Mouse (Mus musculus) embryonic facial prominence, embryonic 12.5 days (tissue): Measurements from ENCODE around the gene Tma7. TPM values are rescaled to one million over a fixed set of nuclear protein-coding genes. Genes with fewer than 3 reads are reported as not detected.

Experiments
- ATAC-seq: fragments of 200-750 bp; cut with Nextera tagmentation; 2 replicates; pipeline ENCODE4 v1.8.0; 2017; ENCODE audit not compliant: insufficient number of reproducible peaks, insufficient read depth, low FRiP score, low TSS enrichment
- H3K27ac ChIP-seq: fragments of 300-500 bp; sonication (generic); 2 replicates; pipeline ENCODE4 v1.5.1; 2016; ENCODE audit warnings: mild to moderate bottlenecking
- H3K27me3 ChIP-seq: fragments of 300-500 bp; sonication (generic); 2 replicates; pipeline ENCODE4 v1.6.1; 2016; ENCODE audit warnings: mild to moderate bottlenecking, moderate library complexity
- H3K36me3 ChIP-seq: fragments of 300-500 bp; sonication (generic); 2 replicates; pipeline ENCODE4 v1.6.1; 2016; ENCODE audit warnings: mild to moderate bottlenecking
- H3K4me1 ChIP-seq: fragments of 300-500 bp; sonication (generic); 2 replicates; pipeline ENCODE4 v1.6.1; 2016
- H3K4me2 ChIP-seq: fragments of 300-500 bp; sonication (generic); replicated peaks from 2 replicates; pipeline ENCODE4 v1.6.1; 2016; ENCODE audit warnings: mild to moderate bottlenecking, moderate library complexity
- H3K4me3 ChIP-seq: fragments of 300-500 bp; sonication (generic); 2 replicates; pipeline ENCODE4 v1.5.1; 2016; ENCODE audit warnings: mild to moderate bottlenecking
- H3K9ac ChIP-seq: fragments of 300-500 bp; sonication (generic); 2 replicates; pipeline ENCODE4 v1.6.1; 2016; ENCODE audit warnings: mild to moderate bottlenecking, moderate library complexity
- H3K9me3 ChIP-seq: fragments of 300-500 bp; sonication (generic); 2 replicates; pipeline ENCODE4 v1.6.1; 2016; ENCODE audit warnings: mild to moderate bottlenecking, moderate library complexity
- WGBS: fragments of 180-500 bp; shearing (Covaris S2); methylation state at CpG from one replicate; pipeline ENCODE4 v1.1.7; 2016; 5-methylcytosine and 5-hydroxymethylcytosine counted together
- polyA plus RNA-seq: library from polyadenylated mRNA; unstranded; fragments of >200 nt; fragmentation: Nextera tagmentation; extraction: Ambion mirVana; gene quantifications from 2 replicates; pipeline ENCODE4 v1.2.1, GENCODE M21; 2016

Gene Tma7
- polyA plus RNA-seq, 1 experiment from 2014 or later = 757 TPM

DNA sequence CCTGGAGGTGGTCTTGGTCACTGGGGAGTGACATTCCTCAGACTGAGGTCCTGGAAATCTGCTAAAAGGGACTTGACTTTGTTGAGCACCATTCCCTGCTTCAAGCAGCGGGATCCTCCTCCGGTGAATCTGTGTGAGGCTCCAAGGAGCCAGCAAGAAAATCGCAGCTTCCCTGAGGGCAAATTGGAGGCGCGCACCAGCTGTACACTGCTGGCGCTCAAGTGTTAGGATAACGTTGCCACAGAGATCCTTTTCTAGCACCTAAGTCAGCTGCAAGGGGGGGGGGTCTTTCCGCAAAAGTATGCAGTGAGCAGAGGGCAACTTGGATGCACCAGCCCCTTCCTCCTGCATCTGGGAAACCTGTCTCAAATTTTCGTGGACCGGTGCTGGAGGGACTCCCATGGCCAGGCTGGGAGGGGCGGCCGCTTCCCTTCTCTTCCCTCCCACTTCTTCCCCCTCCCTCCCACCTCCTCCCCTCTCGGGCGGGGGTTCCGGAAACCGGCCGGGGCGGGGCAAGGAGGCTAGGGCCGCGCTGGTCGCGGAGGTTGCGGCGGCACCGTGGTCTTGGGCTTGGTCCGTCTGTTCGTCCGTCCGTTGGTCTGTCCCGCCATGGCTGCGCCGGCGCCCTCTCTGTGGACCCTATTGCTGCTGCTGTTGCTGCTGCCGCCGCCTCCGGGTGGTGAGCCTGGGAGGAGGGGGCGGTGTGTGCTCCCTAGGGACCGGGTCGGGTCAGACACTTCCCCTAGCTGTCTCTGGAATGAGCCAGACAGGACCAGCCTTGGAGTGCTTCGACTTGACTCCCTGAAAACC, 44.1 kb downstream of the Tma7 start, which contains the start of gene Shisa5:
Gene Shisa5, plus strand, starts transcription at position 480 of the 810 bp plus-strand sequence.
- no peaks in the 10 kb centered on the region for H3K27me3 ChIP-seq
- no peaks in the 10 kb centered on the region for H3K9me3 ChIP-seq
- peak within 1 kb of the TSS; percentile 63 for H3K4me3 ChIP-seq
- under 1% methylated on average over 27 of the region's 40 CpGs for WGBS
- peak within 1 kb of the TSS; percentile 61 for H3K4me2 ChIP-seq
- H3K4me1 ChIP-seq = peaks cover 24% of the 10 kb centered on the region
- peak within 1 kb of the TSS; percentile 48; the same call in 1 of the 2 replicates for H3K27ac ChIP-seq
- H3K36me3 ChIP-seq = no peaks in the 10 kb centered on the region
- peak; percentile 88 for ATAC-seq
- peak within 1 kb of the TSS; percentile 61 for H3K9ac ChIP-seq

DNA sequence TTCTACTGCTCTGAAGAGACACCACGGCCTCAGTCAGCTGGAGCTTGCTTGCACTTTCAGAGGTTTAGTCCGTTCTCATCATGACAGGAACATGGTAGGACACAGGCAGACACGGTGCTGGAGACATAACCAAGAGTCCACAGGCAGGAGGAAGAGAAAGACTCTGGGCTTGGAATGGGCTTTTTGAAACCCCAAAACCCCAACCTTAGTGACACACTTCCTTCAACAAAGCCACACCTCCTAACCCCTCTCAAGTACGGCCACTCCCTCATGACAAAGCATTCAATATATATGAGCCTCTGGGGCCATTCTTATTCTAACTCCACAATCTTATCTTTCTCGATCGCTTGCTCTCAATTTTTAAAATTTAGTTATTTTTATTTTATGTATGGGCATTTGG, 50.0 kb downstream of the Tma7 start:
- Histone ChIP-seq H3K27me3 (no peaks in the 10 kb centered on the region), H3K4me2 (no peak overlapping the region), H3K4me1 (no peaks in the 10 kb centered on the region), H3K9me3 (no peaks in the 10 kb centered on the region), H3K27ac (no peak overlapping the region), H3K9ac (no peak overlapping the region), H3K36me3 (peaks cover 9% of the 10 kb centered on the region; the same call in 1 of the 2 replicates), H3K4me3 (no peak overlapping the region)
- ATAC-seq = no peak
- WGBS = 87% methylated on average over 6 of the region's 6 CpGs

DNA sequence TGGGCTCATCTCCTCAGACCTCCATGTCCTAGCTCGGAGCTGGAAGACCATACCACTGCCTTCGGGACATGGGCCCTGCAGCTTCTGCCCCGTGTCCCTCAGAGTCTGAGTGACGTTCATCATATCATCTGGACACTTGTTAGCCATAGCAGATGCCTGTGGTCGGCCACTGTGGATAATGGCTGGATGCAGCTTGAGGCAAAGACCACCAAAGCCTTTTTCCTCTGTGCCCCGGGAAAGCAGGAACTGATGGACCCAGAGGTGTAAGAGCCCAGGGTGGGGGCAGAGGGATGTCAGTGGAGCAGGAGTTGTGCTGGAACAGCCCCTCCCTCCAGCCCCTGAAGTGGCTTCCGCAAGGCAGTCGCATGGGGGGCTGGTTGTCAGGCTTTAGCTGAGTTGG, 50.7 kb downstream of the Tma7 start:
- no peak overlapping the region for H3K4me2 ChIP-seq
- ATAC-seq = no peak
- peaks cover 11% of the 10 kb centered on the region; the same call in 1 of the 2 replicates for H3K36me3 ChIP-seq
- no peaks in the 10 kb centered on the region for H3K9me3 ChIP-seq
- H3K27me3 ChIP-seq = no peaks in the 10 kb centered on the region
- WGBS = 79% methylated on average over 8 of the region's 8 CpGs
- no peak overlapping the region for H3K9ac ChIP-seq
- H3K4me1 ChIP-seq = no peaks in the 10 kb centered on the region
- no peak overlapping the region for H3K27ac ChIP-seq
- no peak overlapping the region for H3K4me3 ChIP-seq

DNA sequence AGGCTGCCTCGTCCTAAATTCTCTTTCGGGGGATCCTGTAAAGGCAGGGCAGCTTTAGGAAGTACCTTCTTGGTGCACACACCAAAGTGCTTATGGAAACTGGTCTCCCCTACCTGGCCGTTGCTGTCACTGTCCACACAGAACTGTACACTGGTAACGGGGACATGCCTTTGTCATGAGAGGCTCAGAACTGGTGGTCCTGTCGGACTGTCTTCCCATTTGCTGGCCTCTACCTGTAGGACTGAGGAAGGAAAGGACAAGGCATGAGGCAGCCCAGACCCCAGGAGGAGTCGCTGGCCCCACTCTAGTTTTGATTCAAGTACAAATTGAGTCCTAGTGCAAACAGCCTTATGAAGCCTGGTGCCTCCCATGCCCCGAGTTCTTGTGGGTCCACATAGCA, 51.4 kb downstream of the Tma7 start:
- WGBS = 90% methylated on average over 7 of the region's 7 CpGs
- no peak overlapping the region for H3K27ac ChIP-seq
- no peaks in the 10 kb centered on the region for H3K27me3 ChIP-seq
- ATAC-seq = no peak
- no peak overlapping the region for H3K4me2 ChIP-seq
- H3K4me1 ChIP-seq = no peaks in the 10 kb centered on the region
- H3K9ac ChIP-seq = no peak overlapping the region
- H3K4me3 ChIP-seq = no peak overlapping the region
- no peaks in the 10 kb centered on the region for H3K9me3 ChIP-seq
- peaks cover 11% of the 10 kb centered on the region for H3K36me3 ChIP-seq

DNA sequence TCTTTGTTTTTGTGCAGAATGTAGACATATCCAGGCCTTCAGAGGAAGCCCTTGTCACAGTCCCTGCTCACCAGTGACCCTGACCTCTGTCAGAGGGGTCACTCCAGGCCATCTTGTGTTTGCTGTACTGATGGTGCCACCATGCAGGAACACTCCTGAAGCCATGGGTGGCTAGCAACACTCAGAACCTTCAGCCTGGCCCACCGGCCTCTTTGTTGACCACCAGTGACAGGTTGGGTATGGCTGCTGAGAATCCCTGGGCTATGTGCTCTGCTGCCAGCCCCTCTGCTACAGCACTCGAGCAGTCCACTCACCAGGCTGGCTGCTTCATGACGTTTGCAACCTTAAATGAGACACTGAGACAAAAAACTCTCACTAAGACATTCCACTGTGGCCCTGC, 52.1 kb downstream of the Tma7 start:
- 61% methylated on average over 3 of the region's 3 CpGs for WGBS
- Histone ChIP-seq H3K9ac (no peak overlapping the region), H3K36me3 (peaks cover 16% of the 10 kb centered on the region), H3K4me3 (no peak overlapping the region), H3K4me2 (no peak overlapping the region), H3K27ac (no peak overlapping the region), H3K4me1 (no peaks in the 10 kb centered on the region), H3K9me3 (no peaks in the 10 kb centered on the region), H3K27me3 (no peaks in the 10 kb centered on the region)
- no peak for ATAC-seq

DNA sequence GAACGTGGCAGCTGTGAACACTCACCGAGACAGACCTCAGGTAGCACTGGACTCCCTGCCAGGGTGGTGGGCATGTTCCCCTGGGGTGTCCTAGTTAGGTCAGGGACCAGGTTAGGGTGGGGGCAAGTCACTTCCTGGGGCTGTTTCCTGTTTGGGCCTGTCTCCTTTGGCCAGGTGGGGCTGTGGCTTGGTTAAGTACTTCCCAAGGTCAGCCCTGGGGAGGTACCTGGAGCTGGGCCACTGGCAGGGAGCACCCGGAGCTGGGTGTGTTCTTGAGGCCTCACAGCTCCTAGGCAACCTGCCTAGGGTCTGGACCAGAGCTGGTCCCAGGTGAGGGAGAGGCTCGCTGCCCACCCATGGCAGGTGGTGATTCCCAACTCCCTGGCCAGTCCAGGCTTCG, 53.5 kb downstream of the Tma7 start:
- Histone ChIP-seq H3K9me3 (no peaks in the 10 kb centered on the region), H3K4me1 (no peaks in the 10 kb centered on the region), H3K27me3 (no peaks in the 10 kb centered on the region), H3K27ac (no peak overlapping the region), H3K4me2 (no peak overlapping the region), H3K9ac (no peak overlapping the region), H3K4me3 (no peak overlapping the region), H3K36me3 (peaks cover 16% of the 10 kb centered on the region)
- 0 out of 2 replicates have a peak, but pooled peaks have one; percentile 15 for ATAC-seq
- 74% methylated on average over 5 of the region's 5 CpGs for WGBS

DNA sequence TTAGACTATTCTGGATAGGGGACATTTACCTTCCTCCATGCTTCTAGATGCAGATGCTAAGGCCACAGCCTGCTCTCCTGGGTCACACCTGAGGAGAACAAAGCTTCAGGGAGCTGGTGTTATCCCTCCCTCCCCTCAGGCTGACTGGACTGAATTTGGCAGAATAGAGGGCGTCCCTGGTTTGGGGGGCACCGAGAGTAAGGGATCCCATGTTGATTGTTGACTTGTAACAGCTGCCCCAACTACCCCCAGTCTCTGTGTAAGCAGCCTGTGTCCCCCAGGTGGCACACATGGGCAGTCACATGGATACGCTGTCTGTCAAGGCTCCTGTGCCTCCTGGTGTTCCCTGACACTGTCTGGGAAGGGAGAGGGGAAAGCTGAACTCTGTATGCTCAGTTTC, 54.0 kb downstream of the Tma7 start:
- Histone ChIP-seq H3K27ac (no peak overlapping the region), H3K36me3 (peaks cover 21% of the 10 kb centered on the region), H3K27me3 (no peaks in the 10 kb centered on the region), H3K9ac (no peak overlapping the region), H3K9me3 (no peaks in the 10 kb centered on the region), H3K4me3 (no peak overlapping the region), H3K4me1 (no peaks in the 10 kb centered on the region), H3K4me2 (no peak overlapping the region)
- ATAC-seq = no peak
- WGBS = 84% methylated on average over 3 of the region's 3 CpGs

DNA sequence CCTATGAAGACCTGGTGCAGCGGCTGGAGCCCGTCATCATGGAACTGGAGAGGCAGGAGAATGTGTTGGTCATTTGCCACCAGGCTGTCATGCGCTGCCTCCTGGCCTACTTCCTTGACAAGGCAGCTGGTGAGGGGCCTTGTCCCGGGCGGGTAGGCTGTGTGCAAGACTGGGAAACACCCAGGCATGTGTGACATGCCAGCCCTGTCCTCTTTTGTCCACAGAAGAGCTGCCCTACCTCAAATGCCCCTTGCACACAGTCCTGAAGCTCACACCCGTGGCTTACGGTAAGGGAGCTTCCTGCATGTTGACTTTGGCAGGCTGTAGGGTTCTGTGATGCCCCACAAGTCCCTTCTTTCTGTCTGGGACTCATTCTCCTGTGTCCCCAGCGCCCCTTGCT, 54.9 kb downstream of the Tma7 start:
- no peaks in the 10 kb centered on the region for H3K27me3 ChIP-seq
- no peak overlapping the region for H3K27ac ChIP-seq
- 81% methylated on average over 8 of the region's 8 CpGs for WGBS
- peaks cover 22% of the 10 kb centered on the region for H3K36me3 ChIP-seq
- no peak overlapping the region for H3K4me3 ChIP-seq
- ATAC-seq = no peak
- H3K4me2 ChIP-seq = no peak overlapping the region
- H3K9ac ChIP-seq = no peak overlapping the region
- no peaks in the 10 kb centered on the region for H3K4me1 ChIP-seq
- H3K9me3 ChIP-seq = no peaks in the 10 kb centered on the region

Other genes with a start within 250 kb of the Tma7 start
- gene Slc26a6, start 229.3 kb downstream of the Tma7 start, polyA plus RNA-seq = 20.5 and 22.5 TPM in 2 replicates
- not detected in 2 replicates for gene Tmem89, start 168.0 kb downstream of the Tma7 start, polyA plus RNA-seq
- 426 and 449 TPM in 2 replicates for gene Uqcrc1, start 146.0 kb downstream of the Tma7 start, polyA plus RNA-seq
- 7.7 and 10.9 TPM in 2 replicates for gene Col7a1, start 129.0 kb downstream of the Tma7 start, polyA plus RNA-seq
- gene Ucn2, start 96.6 kb downstream of the Tma7 start, polyA plus RNA-seq = 0.27 and 0.32 TPM in 2 replicates
- 14.4 and 16.5 TPM in 2 replicates for gene Pfkfb4, start 90.8 kb downstream of the Tma7 start, polyA plus RNA-seq
- gene Shisa5, start 44.0 kb downstream of the Tma7 start, polyA plus RNA-seq = 58.6 and 60.4 TPM in 2 replicates
- gene Trex1, start 22.9 kb downstream of the Tma7 start, polyA plus RNA-seq = 10.3 and 13.1 TPM in 2 replicates
- gene Atrip, start 8.5 kb downstream of the Tma7 start, polyA plus RNA-seq = 31.5 and 34.9 TPM in 2 replicates
- gene Ccdc51, start 94 bp downstream of the Tma7 start, polyA plus RNA-seq = 13.9 and 15.0 TPM in 2 replicates
- 18.3 and 23.0 TPM in 2 replicates for gene Plxnb1, start 12.8 kb upstream of the Tma7 start, polyA plus RNA-seq
- gene Fbxw21, start 79.5 kb upstream of the Tma7 start, polyA plus RNA-seq = not detected in 2 replicates
- gene Fbxw13, start 113.4 kb upstream of the Tma7 start, polyA plus RNA-seq = not detected in 2 replicates
- gene Fbxw20, start 152.2 kb upstream of the Tma7 start, polyA plus RNA-seq = not detected in 2 replicates
- not detected in 2 replicates for gene Fbxw14, start 205.1 kb upstream of the Tma7 start, polyA plus RNA-seq